Mouse (Mus musculus): ENCODE results near the gene Slc12a9. TPM values are rescaled to one million over a fixed set of nuclear protein-coding genes. Genes with fewer than 3 reads are reported as not detected.

Slc12a9 gene
- total and polyA plus RNA-seq, 3 experiments = 8.8 to 12.1 TPM; not detected in 1

- TF ChIP-seq MXI1 (IDR thresholded peaks at IDR 0.05; ENCODE audit: low read depth, low read length) (peak; percentile 99), ETS1 (IDR thresholded peaks at IDR 0.05; ENCODE audit: low read depth, low read length) (no peak), USF1 (IDR thresholded peaks at IDR 0.05; ENCODE audit: low read depth, low read length) (no peak), ZNF384 (IDR thresholded peaks at IDR 0.05; ENCODE audit: low read depth, low read length) (no peak)
Measured at GRCm38 (mm10) chr5:137333512-137334174, at the start of gene Slc12a9 (continued).

DNA sequence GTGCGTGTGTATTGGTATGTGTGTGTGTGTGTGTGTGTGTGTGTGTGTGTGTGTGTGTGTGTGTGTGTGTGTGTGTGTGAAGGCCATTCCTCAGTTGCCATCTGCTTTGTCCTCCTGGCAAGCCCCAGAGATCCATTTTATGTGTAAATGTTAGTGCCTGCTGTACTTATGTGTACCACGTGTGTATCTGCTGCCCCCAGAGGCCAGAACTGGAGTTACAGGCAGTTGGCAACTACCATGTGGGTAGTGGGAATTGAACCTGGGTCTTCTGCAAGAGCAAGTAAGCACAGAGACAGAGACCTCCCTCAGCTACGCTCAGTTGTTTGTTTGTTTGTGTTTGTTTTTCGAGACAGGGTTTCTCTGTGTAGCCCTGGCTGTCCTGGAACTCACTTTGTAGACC is 47.8 kb upstream of the Slc12a9 start:
- H3K27me3 ChIP-seq (ENCODE audit: control insufficient read depth in 1 of 2, insufficient read depth in 2 of 2, low read length in 2 of 2) = peaks cover 0 to under 1% of the 10 kb centered on the region in 2 experiments; a peak in 1 of 4 replicates
- TF ChIP-seq BHLHE40 (IDR thresholded peaks at IDR 0.05; ENCODE audit: borderline replicate concordance, low read depth, low read length) = no peak; the same call in 1 of the 2 replicates
- TF ChIP-seq MAFK (IDR thresholded peaks at IDR 0.05; ENCODE audit: borderline replicate concordance, low read depth, low read length) = no peak
- no peak for TF ChIP-seq POLR2AphosphoS2 (IDR thresholded peaks at IDR 0.05; ENCODE audit: low read length)
- no peak for TF ChIP-seq HCFC1 (IDR thresholded peaks at IDR 0.05; ENCODE audit: low read depth, low read length)
- peak; percentile 73 for TF ChIP-seq RAD21 (IDR thresholded peaks at IDR 0.05; ENCODE audit: low read depth, low read length)
- TF ChIP-seq TAL1 (IDR thresholded peaks at IDR 0.05; ENCODE audit: low read length) = no peak
- no peak for TF ChIP-seq GABPA (IDR thresholded peaks at IDR 0.05; ENCODE audit: low read depth, low read length)
- no peak for TF ChIP-seq TCF12 (IDR thresholded peaks at IDR 0.05; ENCODE audit: low read depth, low read length)
- peak; percentile 92 for TF ChIP-seq MAX (IDR thresholded peaks at IDR 0.05; ENCODE audit: low read length)
- no peak for TF ChIP-seq MAZ (IDR thresholded peaks at IDR 0.05; ENCODE audit: low read depth, low read length)
- TF ChIP-seq MYB (IDR thresholded peaks at IDR 0.05; ENCODE audit: low read depth, low read length) = no peak
- peak; percentile 58 for TF ChIP-seq ZC3H11A (IDR thresholded peaks at IDR 0.05; ENCODE audit: low read depth, low read length)
- TF ChIP-seq MYC (IDR thresholded peaks at IDR 0.05; ENCODE audit: low read depth, low read length) = peak; percentile 91
- peak; percentile 74 for TF ChIP-seq USF1 (IDR thresholded peaks at IDR 0.05; ENCODE audit: low read depth, low read length)
- TF ChIP-seq CTCF (IDR thresholded peaks at IDR 0.05 in 2 of 3, conservative IDR thresholded peaks at IDR 0.05 in 1 of 3; ENCODE audit: control insufficient read depth in 1 of 3, insufficient read depth in 1 of 3, low read depth in 2 of 3, low read length in 3 of 3, poor library complexity in 1 of 3, severe bottlenecking in 1 of 3) = peak; percentile 75 to 79 (median 76)
- TF ChIP-seq CHD1 (IDR thresholded peaks at IDR 0.05; ENCODE audit: low read depth, low read length) = no peak
- TF ChIP-seq SMC3 (IDR thresholded peaks at IDR 0.05; ENCODE audit: low read depth, low read length) = peak; percentile 59
- H3K4me1 ChIP-seq (ENCODE audit: control insufficient read depth in 1 of 2, insufficient read depth in 2 of 2, low read length in 2 of 2) = no peaks in the 10 kb centered on the region
- no peak overlapping the region for H3K4me3 ChIP-seq (ENCODE audit: control insufficient read depth in 1 of 2, insufficient read depth in 1 of 2, low read depth in 2 of 2, low read length in 2 of 2)
- no peaks in the 10 kb centered on the region for H3K9me3 ChIP-seq (replicated peaks; ENCODE audit: insufficient read depth, low read length)
- no peak overlapping the region for H3K9ac ChIP-seq (ENCODE audit: control insufficient read depth, low read depth, low read length, poor library complexity, severe bottlenecking)
- H3K36me3 ChIP-seq (ENCODE audit: control insufficient read depth in 1 of 2, insufficient read depth in 2 of 2, low read length in 2 of 2) = no peaks in the 10 kb centered on the region
- no peak overlapping the region for H3K27ac ChIP-seq (ENCODE audit: control insufficient read depth, low read depth, low read length)
- peak; percentile 83 for DNase-seq (ENCODE audit: low read depth, low spot score)
- H3K79me2 ChIP-seq (ENCODE audit: control insufficient read depth, insufficient read depth, low read length, poor library complexity) = no peaks in the 10 kb centered on the region
